Mouse (Mus musculus) ES-Bruce4 (cell line): Measurements from ENCODE around the gene Rccd1.

Experiments used
- CTCF ChIP-seq: IDR thresholded peaks from one replicate; pipeline ENCODE4 v1.8.1; 2011; ENCODE audit warnings: low read depth, low read length
- POLR2A ChIP-seq: IDR thresholded peaks from one replicate; pipeline ENCODE4 v1.8.1; 2011; ENCODE audit warnings: low read length; ENCODE audit not compliant: insufficient read depth

- no peak for TF ChIP-seq POLR2A
- TF ChIP-seq CTCF, result no peak
These were observed 17.5 kb upstream of the Rccd1 start for GRCm38 (mm10) chr7:80341793-80342192.
